Mouse (Mus musculus) effector memory CD4-positive, alpha-beta T cell, adult 7 months (primary cell): ENCODE results near the gene Lpcat2. TPM values are rescaled to one million over a fixed set of nuclear protein-coding genes. Genes with fewer than 3 reads are reported as not detected.

Experiments
- polyA plus RNA-seq: library from polyadenylated mRNA; unstranded; fragments of 100-300 nt; shearing (Covaris generic); gene quantifications from one replicate; pipeline ENCODE4 v1.2.1, GENCODE M21; 2017

Lpcat2 gene
- not detected for polyA plus RNA-seq

DNA sequence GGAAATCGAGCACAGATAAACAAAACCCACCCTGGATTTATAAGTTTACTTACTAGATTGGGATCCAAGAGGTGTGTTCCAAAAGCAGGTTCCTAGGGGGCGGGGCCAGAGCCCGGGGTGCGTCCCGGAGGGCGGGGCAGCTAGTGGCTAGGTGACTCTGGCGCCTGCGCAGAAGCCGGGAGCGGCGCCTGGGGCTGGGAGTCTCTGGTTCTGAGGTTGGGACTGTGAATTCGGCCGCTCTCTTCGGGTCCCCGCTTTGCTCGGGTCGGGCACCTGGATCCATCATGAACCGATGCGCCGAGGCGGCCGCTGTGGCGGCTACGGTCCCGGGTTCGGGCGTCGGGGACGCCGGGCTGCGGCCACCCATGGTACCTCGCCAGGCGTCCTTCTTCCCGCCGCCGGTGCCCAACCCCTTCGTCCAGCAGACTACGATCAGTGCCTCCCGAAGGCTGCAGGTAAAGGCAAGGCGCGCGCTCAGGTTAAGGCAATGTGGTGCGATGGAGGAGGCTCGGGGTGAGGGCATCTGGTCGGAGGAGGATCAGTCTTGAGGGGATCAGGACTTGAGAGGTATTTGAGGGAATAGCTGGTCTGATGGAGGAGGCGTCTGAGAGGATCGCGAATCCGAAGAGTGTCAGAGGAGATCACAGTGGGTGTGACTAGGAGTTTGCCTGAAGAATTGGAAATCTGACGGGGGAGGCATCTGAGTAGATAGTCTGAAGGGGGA, at the start of gene Lpcat2:
Gene Lpcat2 (plus strand): TSS at position 169 of the 724 bp plus-strand sequence.

DNA sequence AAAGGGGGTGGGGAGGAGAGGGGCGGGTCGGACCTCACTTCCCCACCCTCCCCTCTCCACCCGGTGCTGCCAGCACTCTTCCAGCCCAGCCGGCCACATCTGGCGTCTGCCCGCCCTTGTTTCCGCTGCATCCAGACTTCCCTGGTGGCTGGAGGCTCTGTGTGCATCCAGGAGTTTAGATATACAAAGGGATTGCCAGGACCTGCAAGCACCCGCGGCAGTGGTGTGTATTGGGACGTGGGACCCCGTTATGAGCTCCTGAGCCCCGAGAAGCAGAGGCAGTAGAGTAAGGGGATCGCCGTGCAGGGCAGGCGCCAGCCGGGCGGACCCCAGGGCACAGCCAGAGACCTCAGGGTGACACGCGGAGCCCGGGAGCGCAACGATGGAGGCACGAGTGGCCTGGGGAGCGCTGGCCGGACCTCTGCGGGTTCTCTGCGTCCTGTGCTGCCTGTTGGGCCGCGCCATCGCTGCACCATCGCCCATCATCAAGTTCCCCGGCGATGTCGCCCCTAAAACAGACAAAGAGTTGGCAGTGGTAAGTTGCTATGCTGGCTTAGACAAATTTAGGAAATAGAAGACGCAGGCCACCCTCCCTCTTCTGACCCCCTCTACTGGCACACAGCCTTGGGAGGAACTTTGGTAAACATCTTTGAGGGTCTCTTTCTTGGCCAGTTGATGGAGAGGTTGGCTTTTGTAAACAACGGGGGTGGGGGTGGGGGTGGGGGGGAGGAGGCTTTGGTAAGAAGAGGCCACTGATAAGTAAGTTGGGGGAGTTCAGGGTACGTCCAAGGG, 27.7 kb upstream of the Lpcat2 start, which contains the start of gene Mmp2:
Gene Mmp2 (plus strand): TSS at position 49 of the 792 bp plus-strand sequence.

DNA sequence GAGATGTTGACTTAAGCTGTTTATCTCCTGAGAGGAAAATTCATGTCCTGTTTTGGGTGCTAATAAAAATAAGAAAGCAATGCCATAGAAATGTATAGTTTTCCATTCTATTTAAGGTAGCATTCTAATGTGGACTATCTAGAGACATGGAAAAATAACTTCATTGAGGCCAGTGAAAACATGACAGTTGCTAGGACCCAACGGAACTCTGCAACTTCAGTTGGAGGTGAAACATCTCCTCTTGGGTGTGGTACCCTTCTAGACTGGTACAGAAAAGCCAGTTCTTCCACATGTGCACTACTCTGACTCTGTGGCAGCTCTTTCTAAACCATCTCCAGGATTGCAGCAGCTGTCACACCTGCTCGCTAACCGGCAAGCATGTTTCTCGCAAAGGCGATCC, 46.0 kb downstream of the Lpcat2 start, which contains the start of gene Capns2:
Gene Capns2 (plus strand): TSS at position 301 of the 400 bp plus-strand sequence.

DNA sequence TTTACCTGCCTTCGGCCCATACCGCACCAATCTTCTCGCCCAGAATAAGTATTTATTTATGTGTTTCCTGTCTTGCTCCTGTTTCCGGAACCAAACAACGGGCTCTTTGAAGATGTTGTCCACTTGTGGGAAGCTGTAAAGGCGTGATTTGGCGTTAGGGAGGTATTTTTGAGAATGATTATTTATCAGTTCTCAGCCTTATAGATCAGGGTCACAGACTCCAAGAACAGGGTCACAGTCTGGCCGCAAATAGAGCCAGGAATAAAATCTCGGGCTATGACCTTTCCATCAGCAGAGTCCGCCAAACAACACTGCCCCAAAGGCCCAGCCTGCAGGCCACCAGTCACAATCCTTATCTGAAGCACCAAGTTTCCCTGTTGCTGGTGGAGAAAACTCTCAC, 104.6 kb downstream of the Lpcat2 start, which contains the start of gene Slc6a2:
Gene Slc6a2 (plus strand): TSS at position 301 of the 400 bp plus-strand sequence.

Other genes with a start within 250 kb of the Lpcat2 start
- not detected for gene Irx6, start 181.1 kb upstream of the Lpcat2 start, polyA plus RNA-seq
- not detected for gene Mmp2, start 28.0 kb upstream of the Lpcat2 start, polyA plus RNA-seq
- gene Capns2, start 46.1 kb downstream of the Lpcat2 start, polyA plus RNA-seq: not detected
- not detected for gene Slc6a2, start 104.7 kb downstream of the Lpcat2 start, polyA plus RNA-seq
- not detected for gene Ces1a, start 192.9 kb downstream of the Lpcat2 start, polyA plus RNA-seq
- not detected for gene Ces1b, start 224.7 kb downstream of the Lpcat2 start, polyA plus RNA-seq